In the genomic region with DNA sequence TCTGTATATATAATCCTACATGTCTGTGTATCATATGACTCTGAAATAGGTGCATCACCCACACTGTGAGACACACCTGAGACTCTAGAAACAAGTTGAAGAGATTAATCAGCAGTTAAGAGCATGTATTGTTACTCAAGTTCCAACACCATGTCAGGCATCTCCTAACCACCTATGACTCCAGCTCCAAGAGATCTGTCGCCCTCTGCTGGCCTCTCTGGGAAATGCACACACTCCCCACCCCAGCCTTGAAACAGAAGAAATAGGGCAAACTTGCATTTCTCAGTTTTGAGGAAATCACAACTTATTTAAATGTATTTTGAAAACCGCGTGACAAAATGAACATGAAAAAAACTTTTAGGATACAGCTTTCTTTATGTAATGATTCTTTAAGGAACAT, we compare ENCODE assay signal across 9 mouse cellular contexts. TPM values are rescaled to one million over a fixed set of nuclear protein-coding genes. Genes with fewer than 3 reads are reported as not detected.
DNase-seq lines count a peak whose midpoint lies in the region; ATAC-seq and TF ChIP-seq lines count a peak whose summit lies in the region.
"Had no signal": no experiment of that assay in that cellular context is flagged by ENCODE, and none has a peak within 500 bp of the region (broad histone marks: within the 10 kb centered on the region; RNA-seq: fewer than 3 reads in every experiment).

No protein-coding gene starts in this region.

- 22% methylated on average over 3 of the region's 3 CpGs for whole genome bisulfite sequencing in kidney, embryonic 16.5 days
- WGBS in forebrain, embryonic 15.5 days = 13% methylated on average over 3 of the region's 3 CpGs
- 21% methylated on average over 3 of the region's 3 CpGs for WGBS in intestine, embryonic 15.5 days
- 16% methylated on average over 3 of the region's 3 CpGs for WGBS in neural tube, embryonic 11.5 days

- no peak for TF ChIP-seq POLR2A in brain, embryonic 14.5 days (IDR thresholded peaks at IDR 0.05; ENCODE audit: borderline replicate concordance, extremely low read depth, insufficient read depth, insufficient read length, poor library complexity, severe bottlenecking)

- intact Hi-C loops in left cerebral cortex, postnatal 4 days (cut with DNase I) = no loop called here

- H3K27ac ChIP-seq in kidney, embryonic 16.5 days (ENCODE audit: low read length) = no peak overlapping the region
- no peak overlapping the region for H3K27ac ChIP-seq in forebrain, embryonic 15.5 days (replicated peaks)
- H3K27ac ChIP-seq in intestine, embryonic 15.5 days = no peak overlapping the region
- H3K27ac ChIP-seq in neural tube, embryonic 11.5 days (ENCODE audit: low read depth, low read length) = no peak overlapping the region
- H3K27ac ChIP-seq: embryonic facial prominence, embryonic 15.5 days had no signal

- no peak for ATAC-seq in kidney, embryonic 16.5 days (ENCODE audit: low FRiP score, low TSS enrichment)
- ATAC-seq in forebrain, embryonic 15.5 days (replicated peaks) = 0 out of 2 replicates have a peak, but pooled peaks have one; percentile 32
- peak; percentile 10; the same call in 1 of the 2 replicates for ATAC-seq in intestine, embryonic 15.5 days
- no peak for ATAC-seq in neural tube, embryonic 11.5 days (ENCODE audit: insufficient read depth, low FRiP score, low TSS enrichment)

- DNase-seq in kidney, adult 11 months = peak; percentile 60
- DNase-seq in brain, embryonic 14.5 days (ENCODE audit: low read depth) = peak; percentile 73
- peak; percentile 71 for DNase-seq in left cerebral cortex, postnatal 4 days
- peak; percentile 82 for DNase-seq in neural tube, embryonic 11.5 days (ENCODE audit: low spot score)
- DNase-seq in thymus, adult 18-20 months = peak; percentile 13 to 14

- no peaks in the 10 kb centered on the region for H3K27me3 ChIP-seq in kidney, embryonic 16.5 days (ENCODE audit: insufficient read depth, low read length)
- no peaks in the 10 kb centered on the region for H3K27me3 ChIP-seq in forebrain, embryonic 15.5 days
- no peaks in the 10 kb centered on the region for H3K27me3 ChIP-seq in intestine, embryonic 15.5 days (replicated peaks)
- H3K27me3 ChIP-seq in neural tube, embryonic 11.5 days (ENCODE audit: control insufficient read depth, insufficient read depth, low read length) = no peaks in the 10 kb centered on the region
- H3K27me3 ChIP-seq: embryonic facial prominence, embryonic 15.5 days had no signal

- H3K4me1 ChIP-seq in kidney, embryonic 16.5 days (ENCODE audit: insufficient read depth, low read length) = no peaks in the 10 kb centered on the region
- no peaks in the 10 kb centered on the region for H3K4me1 ChIP-seq in forebrain, embryonic 15.5 days
- no peaks in the 10 kb centered on the region for H3K4me1 ChIP-seq in intestine, embryonic 15.5 days (replicated peaks)
- H3K4me1 ChIP-seq in neural tube, embryonic 11.5 days (ENCODE audit: control insufficient read depth, insufficient read depth, low read length) = no peaks in the 10 kb centered on the region
- H3K4me1 ChIP-seq: embryonic facial prominence, embryonic 15.5 days had no signal

- peak; percentile 82; the same call in 1 of the 2 replicates for TF ChIP-seq CTCF in brain, embryonic 14.5 days (IDR thresholded peaks at IDR 0.05; ENCODE audit: borderline replicate concordance, extremely low read depth, insufficient read depth, insufficient read length)

- no peak overlapping the region for H3K4me2 ChIP-seq in kidney, embryonic 16.5 days (replicated peaks; ENCODE audit: low read depth, low read length)
- H3K4me2 ChIP-seq in forebrain, embryonic 15.5 days (replicated peaks) = no peak overlapping the region
- no peak overlapping the region for H3K4me2 ChIP-seq in intestine, embryonic 15.5 days (replicated peaks)
- no peak overlapping the region for H3K4me2 ChIP-seq in neural tube, embryonic 11.5 days (ENCODE audit: low read depth)
- H3K4me2 ChIP-seq: embryonic facial prominence, embryonic 15.5 days had no signal

- 0 out of 2 replicates have a peak, but pooled peaks cover 3% of the 10 kb centered on the region for H3K36me3 ChIP-seq in kidney, embryonic 16.5 days (ENCODE audit: insufficient read depth, low read length)
- H3K36me3 ChIP-seq in forebrain, embryonic 15.5 days = no peaks in the 10 kb centered on the region
- H3K36me3 ChIP-seq in intestine, embryonic 15.5 days = no peaks in the 10 kb centered on the region
- no peaks in the 10 kb centered on the region for H3K36me3 ChIP-seq in neural tube, embryonic 11.5 days (ENCODE audit: control insufficient read depth, insufficient read depth, low read length)
- H3K36me3 ChIP-seq: embryonic facial prominence, embryonic 15.5 days had no signal

- no peaks in the 10 kb centered on the region for H3K9me3 ChIP-seq in kidney, embryonic 16.5 days (ENCODE audit: low read length)
- H3K9me3 ChIP-seq in forebrain, embryonic 15.5 days = no peaks in the 10 kb centered on the region
- H3K9me3 ChIP-seq in intestine, embryonic 15.5 days = no peaks in the 10 kb centered on the region
- H3K9me3 ChIP-seq in neural tube, embryonic 11.5 days (ENCODE audit: control insufficient read depth, low read length) = no peaks in the 10 kb centered on the region
- H3K9me3 ChIP-seq: embryonic facial prominence, embryonic 15.5 days had no signal

- H3K9ac ChIP-seq in kidney, embryonic 16.5 days (replicated peaks; ENCODE audit: low read length) = no peak overlapping the region
- H3K9ac ChIP-seq in forebrain, embryonic 15.5 days (replicated peaks) = no peak overlapping the region
- no peak overlapping the region for H3K9ac ChIP-seq in intestine, embryonic 15.5 days
- no peak overlapping the region for H3K9ac ChIP-seq in neural tube, embryonic 11.5 days (ENCODE audit: low read length)
- H3K9ac ChIP-seq: embryonic facial prominence, embryonic 15.5 days had no signal

- H3K4me3 ChIP-seq in kidney, embryonic 16.5 days (ENCODE audit: low read length) = no peak overlapping the region
- no peak overlapping the region for H3K4me3 ChIP-seq in forebrain, embryonic 15.5 days
- H3K4me3 ChIP-seq in intestine, embryonic 15.5 days (replicated peaks) = no peak overlapping the region
- no peak overlapping the region for H3K4me3 ChIP-seq in neural tube, embryonic 11.5 days (ENCODE audit: low read depth, low read length)
- H3K4me3 ChIP-seq: embryonic facial prominence, embryonic 15.5 days had no signal

RNA-seq across cellular contexts. Expression of gene Tdrd6, which starts 23.4 kb away (rescaled TPM):
- not detected in 2 replicates for polyA plus RNA-seq in kidney, embryonic 16.5 days (2015; fragmentation: Nextera tagmentation; extraction: Ambion mirVana)
- polyA plus RNA-seq in brain, embryonic 14.5 days (2012; rRNA removed) = 0.83 and 1.6 TPM in 2 replicates
- 0.34 and 0.52 TPM in 2 replicates for polyA plus RNA-seq in forebrain, embryonic 15.5 days (2015; fragmentation: Nextera tagmentation; extraction: Ambion mirVana)
- 0.46 and 0.73 TPM in 2 replicates for polyA plus RNA-seq in intestine, embryonic 15.5 days (2015; fragmentation: Nextera tagmentation; extraction: Ambion mirVana)
- total RNA-seq in left cerebral cortex, postnatal 4 days (2021) = 1 to 10 TPM; 2.1 to 3.3 TPM
- 0.04 and 0.21 TPM in 2 replicates for polyA plus RNA-seq in neural tube, embryonic 11.5 days (2014; fragmentation: Nextera tagmentation; extraction: Ambion mirVana)

RNA-seq across cellular contexts. Expression of gene Pla2g7, which starts 38.8 kb away (rescaled TPM):
- polyA plus RNA-seq in kidney, embryonic 16.5 days (2015; fragmentation: Nextera tagmentation; extraction: Ambion mirVana) = 75.4 and 76.4 TPM in 2 replicates
- polyA plus RNA-seq in brain, embryonic 14.5 days (2012; rRNA removed) = 6.4 and 16.5 TPM in 2 replicates
- 8.0 and 9.0 TPM in 2 replicates for polyA plus RNA-seq in forebrain, embryonic 15.5 days (2015; fragmentation: Nextera tagmentation; extraction: Ambion mirVana)
- 12.0 and 12.7 TPM in 2 replicates for polyA plus RNA-seq in intestine, embryonic 15.5 days (2015; fragmentation: Nextera tagmentation; extraction: Ambion mirVana)
- 10 to 100 TPM; 32.5 to 34.1 TPM for total RNA-seq in left cerebral cortex, postnatal 4 days (2021)
- polyA plus RNA-seq in neural tube, embryonic 11.5 days (2014; fragmentation: Nextera tagmentation; extraction: Ambion mirVana) = 6.6 and 7.9 TPM in 2 replicates

Comparison
In these comparisons a context has a peak if more than half of its experiments do, and no peak if none do; other contexts are left out.
1. DNase-seq: peak in every context shown above with its lines; median percentile 82 in neural tube, embryonic 11.5 days; 73 in brain, embryonic 14.5 days; 71 in left cerebral cortex, postnatal 4 days; 60 in kidney, adult 11 months; 14 in thymus, adult 18-20 months.
2. ATAC-seq: peak in forebrain, embryonic 15.5 days (single experiment) and intestine, embryonic 15.5 days (single experiment); none in kidney, embryonic 16.5 days (single experiment) and neural tube, embryonic 11.5 days (single experiment).